Comparison of ENCODE assay signal across 29 mouse cellular contexts in genomic region chr3:37571633-37572032, GRCm38 (mm10).
DNase-seq lines count a peak whose midpoint lies in the region; ATAC-seq lines count a peak whose summit lies in the region.
"Had no signal": no experiment of that assay in that cellular context is flagged by ENCODE, and none has a peak within 500 bp of the region (broad histone marks: within the 10 kb centered on the region; RNA-seq: fewer than 3 reads in every experiment).

No protein-coding gene starts in this region.

- ATAC-seq in forebrain, embryonic 12.5 days (ENCODE audit: low FRiP score), result no peak
- ATAC-seq in forebrain, embryonic 15.5 days (replicated peaks), result no peak
- no peak for ATAC-seq in lung, embryonic 15.5 days (ENCODE audit: borderline replicate concordance, extremely low read depth, low FRiP score, low TSS enrichment)
- ATAC-seq in megakaryocyte-erythroid progenitor cell, adult 5-6 weeks (replicated peaks; ENCODE audit: low FRiP score, low TSS enrichment, poor library complexity, severe bottlenecking), result no peak
- ATAC-seq: CD4-positive, CD25-positive, alpha-beta regulatory T cell, adult 4 months; hindbrain, embryonic 16.5 days had no signal

- H3K27me3 ChIP-seq in forebrain, embryonic 12.5 days, result no peaks in the 10 kb centered on the region
- no peaks in the 10 kb centered on the region for H3K27me3 ChIP-seq in forebrain, embryonic 15.5 days
- no peaks in the 10 kb centered on the region for H3K27me3 ChIP-seq in lung, embryonic 15.5 days
- H3K27me3 ChIP-seq in embryonic facial prominence, embryonic 10.5 days (replicated peaks; ENCODE audit: low read depth, poor library complexity, severe bottlenecking), result no peaks in the 10 kb centered on the region
- H3K27me3 ChIP-seq: embryonic facial prominence, embryonic 12.5 days; kidney, embryonic 15.5 days; limb, embryonic 13.5 days; neural tube, embryonic 13.5 days had no signal

- peak overlapping the region; percentile 56; the same call in 1 of the 2 replicates for H3K27ac ChIP-seq in forebrain, embryonic 12.5 days
- H3K27ac ChIP-seq in forebrain, embryonic 15.5 days (replicated peaks), result no peak overlapping the region
- H3K27ac ChIP-seq in lung, embryonic 15.5 days, result 0 out of 2 replicates have a peak overlapping the region, but pooled peaks have one; percentile 9
- peak overlapping the region; percentile 72 for H3K27ac ChIP-seq in embryonic facial prominence, embryonic 10.5 days (replicated peaks)
- H3K27ac ChIP-seq: embryonic facial prominence, embryonic 12.5 days; kidney, embryonic 15.5 days; layer of hippocampus, adult 2 months; left cerebral cortex, adult 2 months; limb, embryonic 13.5 days; liver, embryonic 14.5 days; macrophage; neural tube, embryonic 13.5 days; stomach, postnatal 0 days had no signal

- H3K36me3 ChIP-seq in forebrain, embryonic 12.5 days (replicated peaks), result 0 out of 2 replicates have a peak, but pooled peaks cover 3% of the 10 kb centered on the region
- H3K36me3 ChIP-seq in forebrain, embryonic 15.5 days, result no peaks in the 10 kb centered on the region
- no peaks in the 10 kb centered on the region for H3K36me3 ChIP-seq in lung, embryonic 15.5 days
- H3K36me3 ChIP-seq in embryonic facial prominence, embryonic 10.5 days (replicated peaks), result peaks cover 6% of the 10 kb centered on the region; the same call in 1 of the 2 replicates
- H3K36me3 ChIP-seq: embryonic facial prominence, embryonic 12.5 days; neural tube, embryonic 13.5 days had no signal

- peaks cover 24% of the 10 kb centered on the region for H3K4me1 ChIP-seq in forebrain, embryonic 12.5 days
- H3K4me1 ChIP-seq in forebrain, embryonic 15.5 days, result peaks cover 15% of the 10 kb centered on the region
- peaks cover 3% of the 10 kb centered on the region for H3K4me1 ChIP-seq in lung, embryonic 15.5 days
- peaks cover 35% of the 10 kb centered on the region for H3K4me1 ChIP-seq in embryonic facial prominence, embryonic 10.5 days

- H3K9me3 ChIP-seq in forebrain, embryonic 12.5 days, result no peaks in the 10 kb centered on the region
- H3K9me3 ChIP-seq in forebrain, embryonic 15.5 days, result no peaks in the 10 kb centered on the region
- no peaks in the 10 kb centered on the region for H3K9me3 ChIP-seq in lung, embryonic 15.5 days
- no peaks in the 10 kb centered on the region for H3K9me3 ChIP-seq in embryonic facial prominence, embryonic 10.5 days
- H3K9me3 ChIP-seq: embryonic facial prominence, embryonic 12.5 days; kidney, embryonic 15.5 days; limb, embryonic 13.5 days; neural tube, embryonic 13.5 days had no signal

- H3K4me2 ChIP-seq in forebrain, embryonic 12.5 days, result no peak overlapping the region
- H3K4me2 ChIP-seq in forebrain, embryonic 15.5 days (replicated peaks), result no peak overlapping the region
- no peak overlapping the region for H3K4me2 ChIP-seq in lung, embryonic 15.5 days
- H3K4me2 ChIP-seq: embryonic facial prominence, embryonic 12.5 days; kidney, embryonic 15.5 days; limb, embryonic 13.5 days; lung, embryonic 14.5 days; neural tube, embryonic 13.5 days had no signal

- no peak for DNase-seq in lung, postnatal 14 days
- DNase-seq in brain, adult 2 months (ENCODE audit: low read depth, low spot score), result peak; percentile 16
- no peak for DNase-seq in embryonic facial prominence, embryonic 10.5 days (ENCODE audit: low spot score)
- DNase-seq: adrenal gland, postnatal 14 days; cerebellum, adult 18-20 months; cerebellum, postnatal 14 days; gastrocnemius, postnatal 10 days; heart, postnatal 14 days; kidney, adult 18-20 months; kidney, postnatal 36 days; right cerebral cortex, postnatal 4 days; thymus, adult 18-20 months; thymus, postnatal 4 days had no signal

- no peak overlapping the region for H3K9ac ChIP-seq in forebrain, embryonic 12.5 days
- H3K9ac ChIP-seq in forebrain, embryonic 15.5 days (replicated peaks), result no peak overlapping the region
- H3K9ac ChIP-seq in lung, embryonic 15.5 days, result no peak overlapping the region
- H3K9ac ChIP-seq: embryonic facial prominence, embryonic 12.5 days; kidney, embryonic 15.5 days; limb, embryonic 13.5 days; liver, embryonic 14.5 days; lung, embryonic 14.5 days; neural tube, embryonic 13.5 days had no signal

- H3K4me3 ChIP-seq in forebrain, embryonic 12.5 days (replicated peaks), result no peak overlapping the region
- no peak overlapping the region for H3K4me3 ChIP-seq in forebrain, embryonic 15.5 days
- H3K4me3 ChIP-seq in lung, embryonic 15.5 days, result no peak overlapping the region
- H3K4me3 ChIP-seq in embryonic facial prominence, embryonic 10.5 days, result no peak overlapping the region
- H3K4me3 ChIP-seq: embryonic facial prominence, embryonic 12.5 days; kidney, embryonic 15.5 days; layer of hippocampus, adult 2 months; left cerebral cortex, adult 2 months; limb, embryonic 13.5 days; neural tube, embryonic 13.5 days had no signal

- 38% methylated on average over 4 of the region's 4 CpGs for WGBS in forebrain, embryonic 12.5 days
- 38% methylated on average over 4 of the region's 4 CpGs for WGBS in forebrain, embryonic 15.5 days
- WGBS in lung, embryonic 15.5 days, result 45% methylated on average over 4 of the region's 4 CpGs
- 28% methylated on average over 4 of the region's 4 CpGs for WGBS in embryonic facial prominence, embryonic 10.5 days
